In genomic region chr14:8450342-8450741, GRCm38 (mm10) we compare ENCODE assay signal across 19 mouse cellular contexts.
"Had no signal": no experiment of that assay in that cellular context is flagged by ENCODE, and none has a peak within 500 bp of the region (broad histone marks: within the 10 kb centered on the region; RNA-seq: fewer than 3 reads in every experiment).

No protein-coding gene starts in this region.

- H3K27me3 ChIP-seq: midbrain, embryonic 12.5 days; neural tube, embryonic 13.5 days; neural tube, embryonic 15.5 days had no signal

- H3K4me1 ChIP-seq: midbrain, embryonic 10.5 days; midbrain, embryonic 12.5 days; neural tube, embryonic 13.5 days; neural tube, embryonic 15.5 days had no signal

- ATAC-seq: midbrain, embryonic 16.5 days had no signal

- H3K9me3 ChIP-seq: midbrain, embryonic 10.5 days; midbrain, embryonic 12.5 days; neural tube, embryonic 13.5 days; neural tube, embryonic 15.5 days had no signal

- H3K36me3 ChIP-seq: midbrain, embryonic 10.5 days; midbrain, embryonic 12.5 days; neural tube, embryonic 13.5 days; neural tube, embryonic 15.5 days had no signal

- H3K9ac ChIP-seq: lung, embryonic 14.5 days; midbrain, embryonic 12.5 days; neural tube, embryonic 13.5 days; neural tube, embryonic 15.5 days had no signal

- H3K4me2 ChIP-seq: lung, embryonic 14.5 days; midbrain, embryonic 12.5 days; neural tube, embryonic 13.5 days; neural tube, embryonic 15.5 days had no signal

- H3K27ac ChIP-seq: midbrain, embryonic 10.5 days; midbrain, embryonic 12.5 days; neural tube, embryonic 13.5 days; neural tube, embryonic 15.5 days had no signal

- DNase-seq: lung, adult 18-20 months; lung, embryonic 14.5 days; lung, postnatal 10 days; lung, postnatal 4 days; midbrain, embryonic 14.5 days; retina, postnatal 1 day; right cerebral cortex, adult 18-20 months; right cerebral cortex, postnatal 25 days; right cerebral cortex, postnatal 4 days; spleen, adult 18-20 months; thymus, adult 18-20 months; thymus, postnatal 14 days; thymus, postnatal 36 days had no signal

- H3K4me3 ChIP-seq: midbrain, embryonic 10.5 days; midbrain, embryonic 12.5 days; myocyte; neural tube, embryonic 13.5 days; neural tube, embryonic 15.5 days had no signal
